Mouse (Mus musculus) cerebellum, postnatal 36 days (tissue): ENCODE results near the gene Nacc1.

ENCODE experiments used
- DNase-seq, 2 experiments: peaks; one replicate each; pipeline ENCODE4 v3.0.0; 2021 to 2022; ENCODE audit warnings: mixed read lengths in 2 of 2

The Nacc1 gene

GRCm38 (mm10) chr8:84661961-84662571 is 25.6 kb downstream of the Nacc1 start:
- peak in 1 of 2 experiments; percentile 47 for DNase-seq

GRCm38 (mm10) chr8:84661458-84661871 is 26.2 kb downstream of the Nacc1 start:
- DNase-seq = peak; percentile 66 to 73

GRCm38 (mm10) chr8:84660819-84661457 is 26.7 kb downstream of the Nacc1 start:
- no peak for DNase-seq

GRCm38 (mm10) chr8:84659936-84660818 is 27.5 kb downstream of the Nacc1 start:
- no peak for DNase-seq

- no peak for DNase-seq
Measured at GRCm38 (mm10) chr8:84658951-84659350, 28.7 kb downstream of the Nacc1 start.

GRCm38 (mm10) chr8:84657680-84658079 is 30.0 kb downstream of the Nacc1 start:
- no peak for DNase-seq

- DNase-seq = no peak
Measured at GRCm38 (mm10) chr8:84657203-84657602, 30.5 kb downstream of the Nacc1 start.

- peak; percentile 35 to 48 for DNase-seq
Measured at GRCm38 (mm10) chr8:84656641-84657126, 31.0 kb downstream of the Nacc1 start.

GRCm38 (mm10) chr8:84656191-84656525 is 31.5 kb downstream of the Nacc1 start:
- no peak for DNase-seq

- no peak for DNase-seq
Measured at GRCm38 (mm10) chr8:84655336-84656190, 32.1 kb downstream of the Nacc1 start.

- DNase-seq = no peak
Measured at GRCm38 (mm10) chr8:84654597-84654996, 33.1 kb downstream of the Nacc1 start.

GRCm38 (mm10) chr8:84653092-84653631 is 34.5 kb downstream of the Nacc1 start:
- DNase-seq = no peak

GRCm38 (mm10) chr8:84650213-84650612 is 37.4 kb downstream of the Nacc1 start:
- no peak for DNase-seq

GRCm38 (mm10) chr8:84647461-84647901 is 40.2 kb downstream of the Nacc1 start:
- DNase-seq = no peak

GRCm38 (mm10) chr8:84646800-84647199 is 40.9 kb downstream of the Nacc1 start:
- no peak for DNase-seq

GRCm38 (mm10) chr8:84643019-84643418 is 44.6 kb downstream of the Nacc1 start:
- DNase-seq = no peak

- DNase-seq = no peak
Measured at GRCm38 (mm10) chr8:84641578-84642361, 45.9 kb downstream of the Nacc1 start.

- DNase-seq = no peak
Measured at GRCm38 (mm10) chr8:84640617-84641294, 46.9 kb downstream of the Nacc1 start.

- no peak for DNase-seq
Measured at GRCm38 (mm10) chr8:84640010-84640588, 47.6 kb downstream of the Nacc1 start.
